Mouse (Mus musculus) ES-CJ7 (cell line): ENCODE results near the gene Apbb2.
A peak's percentile ranks its signal among the peaks of the same experiment; 100 is the strongest.

Source experiments
- DNase-seq: peaks from one replicate; pipeline ENCODE4 v3.0.0; 2011; ENCODE audit warnings: low read depth, low spot score

Gene Apbb2

GRCm38 (mm10) chr5:66549691-66550090 is 68.9 kb downstream of the Apbb2 start:
- DNase-seq, result no peak

GRCm38 (mm10) chr5:66546969-66547511 is 71.5 kb downstream of the Apbb2 start:
- no peak for DNase-seq

- no peak for DNase-seq
Observed at GRCm38 (mm10) chr5:66545573-66546141, 72.9 kb downstream of the Apbb2 start.

DNA sequence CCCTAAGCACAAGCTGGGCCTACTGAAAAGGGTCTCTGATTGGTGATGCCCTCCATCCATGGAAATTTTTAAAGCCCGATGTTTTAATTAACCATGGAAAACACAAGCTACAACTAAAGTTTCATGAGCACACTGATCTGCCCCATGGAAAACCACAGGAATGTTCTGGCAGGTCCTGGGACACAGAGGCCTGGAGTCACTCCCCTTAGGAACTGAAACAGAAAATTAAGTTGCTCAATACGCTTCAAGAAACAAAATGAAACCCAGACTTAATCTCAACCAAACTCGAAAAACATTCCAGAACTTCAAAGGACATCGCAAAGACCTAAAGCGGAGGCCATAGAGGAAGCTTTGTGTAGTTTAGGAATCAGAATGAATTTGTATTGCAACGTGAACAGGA is 74.8 kb downstream of the Apbb2 start:
- DNase-seq, result no peak

GRCm38 (mm10) chr5:66543344-66543743 is 75.2 kb downstream of the Apbb2 start:
- DNase-seq, result no peak

GRCm38 (mm10) chr5:66542521-66542920 is 76.1 kb downstream of the Apbb2 start:
- no peak for DNase-seq

GRCm38 (mm10) chr5:66541385-66541784 is 77.2 kb downstream of the Apbb2 start:
- DNase-seq, result no peak

- DNase-seq, result no peak
Observed at GRCm38 (mm10) chr5:66540246-66540645, 78.3 kb downstream of the Apbb2 start.

DNA sequence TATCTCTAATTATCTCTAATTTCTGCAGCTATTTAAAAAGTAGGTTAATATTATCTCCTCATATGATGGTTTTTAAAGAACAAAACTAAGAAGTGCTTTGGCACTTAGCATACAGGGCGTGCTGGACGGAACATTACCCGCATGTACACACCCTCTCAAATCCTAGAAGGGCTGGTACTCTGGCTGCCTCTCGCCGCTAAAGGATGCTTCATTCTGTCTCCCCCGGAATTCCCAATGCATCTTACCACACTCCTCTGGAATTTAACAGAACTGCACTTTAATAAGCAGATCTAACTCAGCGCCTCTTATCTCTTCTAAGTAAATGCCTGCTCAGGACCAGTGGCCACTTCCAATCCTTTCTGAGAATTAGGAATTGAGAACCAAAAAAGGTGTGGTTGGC is 80.8 kb downstream of the Apbb2 start:
- DNase-seq, result no peak

- no peak for DNase-seq
Observed at GRCm38 (mm10) chr5:66536696-66537358, 81.8 kb downstream of the Apbb2 start.

GRCm38 (mm10) chr5:66535566-66536236 is 82.9 kb downstream of the Apbb2 start:
- no peak for DNase-seq

- DNase-seq, result no peak
Observed at GRCm38 (mm10) chr5:66533711-66534425, 84.7 kb downstream of the Apbb2 start.

- DNase-seq, result no peak
Observed at GRCm38 (mm10) chr5:66532827-66533226, 85.8 kb downstream of the Apbb2 start.

DNA sequence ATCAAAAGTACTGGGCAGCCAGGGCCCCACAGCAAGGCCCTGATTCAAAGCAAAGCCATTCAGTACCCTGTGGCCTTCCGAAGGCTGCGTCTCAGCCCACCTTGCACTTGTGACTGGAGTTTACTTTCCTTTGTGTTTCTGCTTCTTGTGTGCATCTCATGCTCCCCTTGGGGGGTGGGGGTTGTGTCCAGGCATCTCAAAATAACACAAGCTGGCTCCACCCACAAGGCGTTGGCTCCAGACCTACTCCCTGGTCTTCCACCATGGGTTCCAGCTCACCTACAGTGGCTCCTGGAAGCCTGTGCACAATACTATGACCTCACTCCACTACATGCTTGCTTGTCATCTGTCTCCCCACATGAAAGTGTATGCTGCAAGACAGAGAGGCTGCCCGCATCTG is 88.2 kb downstream of the Apbb2 start:
- DNase-seq, result peak; percentile 57

- no peak for DNase-seq
Observed at GRCm38 (mm10) chr5:66529631-66530030, 89.0 kb downstream of the Apbb2 start.

GRCm38 (mm10) chr5:66528567-66528966 is 90.0 kb downstream of the Apbb2 start:
- no peak for DNase-seq

- DNase-seq, result no peak
Observed at GRCm38 (mm10) chr5:66527090-66527489, 91.5 kb downstream of the Apbb2 start.

GRCm38 (mm10) chr5:66525002-66525401 is 93.6 kb downstream of the Apbb2 start:
- DNase-seq, result no peak

DNA sequence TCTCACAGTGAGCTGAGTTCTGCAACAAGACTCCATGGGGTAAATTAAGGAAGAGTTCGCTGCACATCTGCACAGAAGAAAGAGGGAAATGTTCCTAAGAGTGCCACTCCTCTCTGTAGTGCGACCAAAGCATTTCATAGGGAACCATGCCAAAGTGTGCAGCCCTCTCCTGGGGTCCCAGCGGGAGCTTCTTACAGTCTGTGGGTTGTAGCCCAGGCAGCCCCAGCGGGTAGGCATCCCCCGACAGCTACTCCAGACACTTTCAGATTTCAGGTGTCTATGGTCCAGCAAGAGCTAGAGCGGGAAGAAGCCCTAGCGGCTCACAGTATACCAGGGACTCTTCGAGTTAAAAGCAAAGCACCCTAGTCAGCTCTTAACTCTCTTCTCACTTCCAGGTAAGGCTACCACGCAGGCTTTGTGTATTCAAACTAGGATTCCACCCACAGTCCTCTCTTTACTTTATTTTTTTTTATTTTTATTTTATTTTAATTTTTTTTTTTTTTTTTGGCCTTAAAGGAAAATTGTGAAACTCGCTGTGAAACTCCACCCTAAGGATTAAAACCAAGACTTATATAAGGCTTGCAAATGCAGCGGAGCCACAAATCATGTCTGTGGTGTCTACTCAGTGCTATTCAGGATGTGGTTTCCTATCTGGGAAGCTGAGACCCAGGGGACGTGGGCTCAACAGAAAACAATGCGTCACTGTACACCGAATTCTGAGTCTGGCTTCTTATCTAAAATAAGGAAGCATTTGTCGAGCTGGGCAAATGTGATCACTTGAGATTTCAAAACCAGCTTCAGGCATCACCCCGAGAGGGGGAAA is 94.7 kb downstream of the Apbb2 start:
- no peak for DNase-seq

GRCm38 (mm10) chr5:66521250-66521649 is 97.3 kb downstream of the Apbb2 start:
- no peak for DNase-seq

DNA sequence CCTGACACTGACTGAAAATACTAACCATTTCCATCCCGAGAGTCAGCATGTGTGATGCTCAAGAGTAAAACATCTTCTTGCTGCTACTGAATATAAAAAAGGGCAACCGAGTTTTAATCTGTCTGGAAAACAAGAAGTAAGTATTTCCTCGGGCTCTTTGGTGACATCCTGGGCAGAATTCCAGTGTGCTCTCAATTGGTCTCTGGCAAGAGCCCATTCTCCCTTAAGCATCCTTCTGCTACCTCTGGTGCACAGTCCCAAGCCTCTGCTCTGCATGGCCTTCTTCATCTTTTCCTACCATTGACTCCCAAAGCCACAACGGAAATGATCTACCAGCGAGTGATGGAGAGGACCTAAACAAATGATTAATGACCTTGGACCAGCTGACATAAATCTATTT is 99.1 kb downstream of the Apbb2 start:
- DNase-seq, result no peak
